In the genomic region with DNA sequence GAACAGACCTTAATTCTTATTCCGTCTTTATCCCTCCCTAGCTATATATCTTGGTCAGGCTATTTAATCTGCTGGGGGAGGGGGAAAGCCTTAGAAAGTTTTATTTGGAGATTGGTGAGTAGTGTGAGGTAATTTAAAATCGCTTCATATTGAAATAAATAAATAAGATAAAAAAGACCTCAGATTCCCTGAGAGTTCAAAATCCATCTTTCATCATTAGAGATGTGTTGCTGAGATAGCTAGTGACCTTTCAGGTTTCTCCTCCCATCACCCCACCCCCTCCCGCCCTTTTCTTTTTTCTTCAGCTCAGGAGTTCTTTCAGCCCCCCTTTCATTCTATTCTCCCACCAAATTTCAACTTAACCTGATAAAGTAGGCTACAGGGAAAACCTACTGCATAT, we compare ENCODE assay signal across 40 mouse cellular contexts. TPM values are rescaled to one million over a fixed set of nuclear protein-coding genes. Genes with fewer than 3 reads are reported as not detected.
"Had no signal": no experiment of that assay in that cellular context is flagged by ENCODE, and none has a peak within 500 bp of the region (broad histone marks: within the 10 kb centered on the region; RNA-seq: fewer than 3 reads in every experiment).

No protein-coding gene starts in this region.

- H3K27me3 ChIP-seq: embryonic facial prominence, embryonic 12.5 days; embryonic facial prominence, embryonic 13.5 days; embryonic facial prominence, embryonic 15.5 days; forebrain, embryonic 12.5 days; forebrain, embryonic 13.5 days; forebrain, embryonic 15.5 days had no signal

- ATAC-seq: forebrain, embryonic 13.5 days; forebrain, embryonic 14.5 days; forebrain, embryonic 15.5 days; forebrain, embryonic 16.5 days; forebrain, postnatal 0 days had no signal

- H3K4me3 ChIP-seq: embryonic facial prominence, embryonic 10.5 days; embryonic facial prominence, embryonic 12.5 days; embryonic facial prominence, embryonic 13.5 days; embryonic facial prominence, embryonic 15.5 days; erythroblast, embryonic 14.5 days; forebrain, embryonic 10.5 days; forebrain, embryonic 12.5 days; forebrain, embryonic 13.5 days; forebrain, embryonic 15.5 days; gastrocnemius, adult 2 months; heart, adult 2 months had no signal

- H3K4me2 ChIP-seq: embryonic facial prominence, embryonic 12.5 days; embryonic facial prominence, embryonic 13.5 days; embryonic facial prominence, embryonic 15.5 days; forebrain, embryonic 12.5 days; forebrain, embryonic 13.5 days; forebrain, embryonic 15.5 days had no signal

- H3K27ac ChIP-seq: embryonic facial prominence, embryonic 10.5 days; embryonic facial prominence, embryonic 12.5 days; embryonic facial prominence, embryonic 13.5 days; embryonic facial prominence, embryonic 15.5 days; forebrain, embryonic 10.5 days; forebrain, embryonic 12.5 days; forebrain, embryonic 13.5 days; forebrain, embryonic 15.5 days; gastrocnemius, adult 2 months; heart, adult 2 months had no signal

- DNase-seq: cerebellum, adult 2 months; cerebellum, adult 8-10 months; cerebellum, adult 9-10 months; cerebellum, adult 9-11 months; cerebellum, postnatal 10 days; cerebellum, postnatal 14 days; cerebellum, postnatal 25 days; cerebellum, postnatal 36 days; embryo, embryonic 11 days; forebrain, postnatal 0 days; gastrocnemius, adult 2 months; gastrocnemius, postnatal 10 days; gastrocnemius, postnatal 14 days; gastrocnemius, postnatal 25 days; gastrocnemius, postnatal 36 days; heart, adult 11 months; heart, adult 18-20 months; heart, adult 2 months had no signal

- H3K9me3 ChIP-seq: embryonic facial prominence, embryonic 10.5 days; embryonic facial prominence, embryonic 12.5 days; embryonic facial prominence, embryonic 13.5 days; embryonic facial prominence, embryonic 15.5 days; forebrain, embryonic 10.5 days; forebrain, embryonic 12.5 days; forebrain, embryonic 13.5 days; forebrain, embryonic 15.5 days had no signal

- H3K4me1 ChIP-seq: embryonic facial prominence, embryonic 10.5 days; embryonic facial prominence, embryonic 12.5 days; embryonic facial prominence, embryonic 13.5 days; embryonic facial prominence, embryonic 15.5 days; forebrain, embryonic 12.5 days; forebrain, embryonic 13.5 days; forebrain, embryonic 15.5 days had no signal

- H3K9ac ChIP-seq: embryonic facial prominence, embryonic 12.5 days; embryonic facial prominence, embryonic 13.5 days; embryonic facial prominence, embryonic 15.5 days; forebrain, embryonic 12.5 days; forebrain, embryonic 13.5 days; forebrain, embryonic 15.5 days; forebrain, postnatal 0 days had no signal

- H3K36me3 ChIP-seq: embryonic facial prominence, embryonic 10.5 days; embryonic facial prominence, embryonic 12.5 days; embryonic facial prominence, embryonic 13.5 days; embryonic facial prominence, embryonic 15.5 days; forebrain, embryonic 10.5 days; forebrain, embryonic 12.5 days; forebrain, embryonic 15.5 days had no signal

RNA-seq across cellular contexts. Expression of a gene that starts 20.1 kb away (rescaled TPM):
- total RNA-seq: common myeloid progenitor, adult 5-6 weeks; forebrain, postnatal 0 days; gastrocnemius, adult 18-20 months; gastrocnemius, adult 2 months; gastrocnemius, adult 8-10 months; gastrocnemius, postnatal 10 days; gastrocnemius, postnatal 14 days; gastrocnemius, postnatal 25 days; gastrocnemius, postnatal 36 days; gastrocnemius, postnatal 4 days; granulocyte monocyte progenitor cell, adult 5-6 weeks; heart, adult 18-20 months; heart, adult 2 months; heart, adult 8-10 months had no signal
- polyA plus RNA-seq: cerebellum, adult 2 months; cortical plate, adult 2 months; embryonic facial prominence, embryonic 10.5 days; embryonic facial prominence, embryonic 11.5 days; embryonic facial prominence, embryonic 12.5 days; embryonic facial prominence, embryonic 13.5 days; embryonic facial prominence, embryonic 14.5 days; embryonic facial prominence, embryonic 15.5 days; erythroblast, embryonic 14.5 days; forebrain, embryonic 10.5 days; forebrain, embryonic 11.5 days; forebrain, embryonic 12.5 days; forebrain, embryonic 13.5 days; forebrain, embryonic 14.5 days; forebrain, embryonic 15.5 days; forebrain, embryonic 16.5 days; forebrain, postnatal 0 days; frontal cortex, adult 2 months; heart, adult 2 months had no signal
